ENCODE assay signal across 31 mouse cellular contexts in genomic region chr10:24589238-24589637, GRCm38 (mm10). TPM values are rescaled to one million over a fixed set of nuclear protein-coding genes. Genes with fewer than 3 reads are reported as not detected.
DNase-seq lines count a peak whose midpoint lies in the region; ATAC-seq and TF ChIP-seq lines count a peak whose summit lies in the region.
"Had no signal": no experiment of that assay in that cellular context is flagged by ENCODE, and none has a peak within 500 bp of the region (broad histone marks: within the 10 kb centered on the region; RNA-seq: fewer than 3 reads in every experiment).

No protein-coding gene starts in this region.

- no peak for ATAC-seq in limb, embryonic 14.5 days (ENCODE audit: low FRiP score, low read depth)
- no peak for ATAC-seq in kidney, embryonic 15.5 days (replicated peaks; ENCODE audit: low FRiP score)
- ATAC-seq: activated CD4-positive, CD25-positive, alpha-beta regulatory T cell, adult 4 months; forebrain, embryonic 13.5 days; forebrain, embryonic 16.5 days; hindbrain, postnatal 0 days; inflammation-experienced regulatory T-cells, adult 6 months; intestine, embryonic 16.5 days had no signal

- H3K9me3 ChIP-seq in limb, embryonic 14.5 days (ENCODE audit: control insufficient read depth, low read length), result no peaks in the 10 kb centered on the region
- H3K9me3 ChIP-seq in limb, embryonic 10.5 days (replicated peaks), result no peaks in the 10 kb centered on the region
- no peaks in the 10 kb centered on the region for H3K9me3 ChIP-seq in kidney, embryonic 15.5 days (replicated peaks)
- H3K9me3 ChIP-seq: forebrain, embryonic 10.5 days; forebrain, embryonic 13.5 days; G1E; heart, embryonic 10.5 days; heart, embryonic 13.5 days had no signal

- 0 out of 2 replicates have a peak overlapping the region, but pooled peaks have one; percentile 16 for H3K27ac ChIP-seq in limb, embryonic 14.5 days (replicated peaks; ENCODE audit: low read depth, low read length)
- H3K27ac ChIP-seq in limb, embryonic 10.5 days, result no peak overlapping the region
- H3K27ac ChIP-seq in embryonic fibroblast, embryonic 13.5 days (ENCODE audit: insufficient read depth, low read length), result peak overlapping the region; percentile 99
- H3K27ac ChIP-seq in kidney, embryonic 15.5 days, result no peak overlapping the region
- H3K27ac ChIP-seq: forebrain, embryonic 10.5 days; forebrain, embryonic 13.5 days; gastrocnemius, adult 2 months; heart, adult 2 months; heart, embryonic 10.5 days; hindbrain, embryonic 14.5 days; hindbrain, postnatal 0 days had no signal

- H3K27me3 ChIP-seq in limb, embryonic 14.5 days (ENCODE audit: control insufficient read depth, insufficient read depth, low read length), result no peaks in the 10 kb centered on the region
- no peaks in the 10 kb centered on the region for H3K27me3 ChIP-seq in limb, embryonic 10.5 days (ENCODE audit: low read depth, poor library complexity, severe bottlenecking)
- no peaks in the 10 kb centered on the region for H3K27me3 ChIP-seq in myocyte (ENCODE audit: control insufficient read depth, insufficient read depth, insufficient read length)
- H3K27me3 ChIP-seq in kidney, embryonic 15.5 days, result no peaks in the 10 kb centered on the region
- H3K27me3 ChIP-seq: CH12.LX; forebrain, embryonic 13.5 days; heart, embryonic 13.5 days had no signal

- no peak for TF ChIP-seq CTCF in embryonic fibroblast, embryonic 13.5 days (IDR thresholded peaks at IDR 0.05; ENCODE audit: borderline replicate concordance, insufficient read depth, low read length)

- TF ChIP-seq POLR2A in limb, embryonic 14.5 days (IDR thresholded peaks at IDR 0.05; ENCODE audit: borderline replicate concordance, extremely low read depth, insufficient read depth, insufficient read length), result no peak
- no peak for TF ChIP-seq POLR2A in embryonic fibroblast, embryonic 13.5 days (IDR thresholded peaks at IDR 0.05; ENCODE audit: low read depth, low read length)
- no peak for TF ChIP-seq POLR2A in myocyte (IDR thresholded peaks at IDR 0.05; ENCODE audit: insufficient read length, low read depth)

- no peak overlapping the region for H3K4me3 ChIP-seq in limb, embryonic 14.5 days (replicated peaks; ENCODE audit: low read length)
- H3K4me3 ChIP-seq in limb, embryonic 10.5 days, result no peak overlapping the region
- H3K4me3 ChIP-seq in embryonic fibroblast, embryonic 13.5 days (ENCODE audit: insufficient read depth, low read length), result no peak overlapping the region
- H3K4me3 ChIP-seq in myocyte, result no peak overlapping the region
- H3K4me3 ChIP-seq in kidney, embryonic 15.5 days (replicated peaks), result no peak overlapping the region
- H3K4me3 ChIP-seq: erythroblast, embryonic 14.5 days; forebrain, embryonic 10.5 days; forebrain, embryonic 13.5 days; gastrocnemius, adult 2 months; heart, adult 2 months; heart, embryonic 10.5 days; heart, embryonic 13.5 days had no signal

- H3K36me3 ChIP-seq in limb, embryonic 14.5 days (ENCODE audit: control insufficient read depth, insufficient read depth, low read length), result no peaks in the 10 kb centered on the region
- no peaks in the 10 kb centered on the region for H3K36me3 ChIP-seq in limb, embryonic 10.5 days
- no peaks in the 10 kb centered on the region for H3K36me3 ChIP-seq in myocyte (ENCODE audit: control insufficient read depth, insufficient read depth)
- no peaks in the 10 kb centered on the region for H3K36me3 ChIP-seq in kidney, embryonic 15.5 days
- H3K36me3 ChIP-seq: forebrain, embryonic 10.5 days; G1E; heart, embryonic 10.5 days; heart, embryonic 13.5 days had no signal

- peaks cover 26% of the 10 kb centered on the region for H3K4me1 ChIP-seq in limb, embryonic 14.5 days (ENCODE audit: control insufficient read depth, insufficient read depth, low read length)
- H3K4me1 ChIP-seq in limb, embryonic 10.5 days, result peaks cover 24% of the 10 kb centered on the region
- peaks cover 21% of the 10 kb centered on the region for H3K4me1 ChIP-seq in embryonic fibroblast, embryonic 13.5 days (ENCODE audit: control insufficient read depth, insufficient read depth, low read length)
- H3K4me1 ChIP-seq in kidney, embryonic 15.5 days, result peaks cover 22% of the 10 kb centered on the region
- H3K4me1 ChIP-seq: forebrain, embryonic 13.5 days had no signal

- no peak overlapping the region for H3K9ac ChIP-seq in limb, embryonic 14.5 days (ENCODE audit: low read depth, low read length, severe bottlenecking)
- H3K9ac ChIP-seq in kidney, embryonic 15.5 days, result no peak overlapping the region
- H3K9ac ChIP-seq: forebrain, embryonic 13.5 days; heart, embryonic 13.5 days; hindbrain, embryonic 14.5 days had no signal

- no peak overlapping the region for H3ac ChIP-seq in myocyte (ENCODE audit: control insufficient read depth, insufficient read length)

- no peak for DNase-seq in limb, embryonic 14.5 days (ENCODE audit: low spot score)
- no peak for DNase-seq in limb, embryonic 10.5 days (ENCODE audit: low spot score)
- DNase-seq in NIH3T3 (ENCODE audit: low read depth), result peak; percentile 69
- DNase-seq in adrenal gland, adult 8-10 months, result no peak
- no peak for DNase-seq in embryo, embryonic 10.5 days (ENCODE audit: low spot score)
- DNase-seq: adrenal gland, postnatal 10 days; adrenal gland, postnatal 36 days; cerebellum, adult 18-20 months; cerebellum, adult 9-10 months; cerebellum, postnatal 14 days; gastrocnemius, adult 2 months; gastrocnemius, postnatal 14 days; heart, adult 2 months; heart, postnatal 14 days; heart, postnatal 4 days had no signal

- no peaks in the 10 kb centered on the region for H3K79me2 ChIP-seq in myocyte (ENCODE audit: control insufficient read depth, insufficient read depth)

- H3K4me2 ChIP-seq in limb, embryonic 14.5 days (replicated peaks; ENCODE audit: low read depth, low read length, severe bottlenecking), result no peak overlapping the region
- peak overlapping the region; percentile 66 for H3K4me2 ChIP-seq in myocyte (ENCODE audit: low read depth)
- no peak overlapping the region for H3K4me2 ChIP-seq in kidney, embryonic 15.5 days
- H3K4me2 ChIP-seq: forebrain, embryonic 13.5 days; heart, embryonic 13.5 days; hindbrain, embryonic 14.5 days had no signal

- WGBS in limb, embryonic 14.5 days, result 79% methylated on average over 9 of the region's 9 CpGs
- 95% methylated on average over 9 of the region's 9 CpGs for WGBS in limb, embryonic 10.5 days
- 90% methylated on average over 9 of the region's 9 CpGs for WGBS in kidney, embryonic 15.5 days

TF ChIP-seq in myocyte, 11 proteins besides CTCF, POLR2A, EP300 and RAD21:
- TF ChIP-seq SRF (IDR thresholded peaks at IDR 0.05; ENCODE audit: control insufficient read depth, insufficient read length, low read depth) (no peak), CEBPB (IDR thresholded peaks at IDR 0.05; ENCODE audit: insufficient read depth, poor library complexity, severe bottlenecking) (peak; percentile 70)

RNA-seq across cellular contexts. Expression of gene Ccn2, which starts 6.0 kb away (rescaled TPM):
- polyA plus RNA-seq in limb, embryonic 14.5 days (2012; rRNA removed), result 103 and 134 TPM in 2 replicates
- polyA plus RNA-seq in limb, embryonic 14.5 days (2014; fragmentation: Nextera tagmentation; extraction: Ambion mirVana), result 13.5 and 15.8 TPM in 2 replicates
- 4.0 and 4.3 TPM in 2 replicates for polyA plus RNA-seq in limb, embryonic 10.5 days (2016; fragmentation: Nextera tagmentation; extraction: Ambion mirVana)
- 483 and 1,320 TPM in 2 replicates for polyA plus RNA-seq in embryonic fibroblast, embryonic 13.5 days (2011; ENCODE audit: insufficient read length, low read depth, missing spikeins)
- 7.2 TPM for polyA plus RNA-seq in myocyte (2012; fragmentation: generic; extraction: Trizol)
- total RNA-seq in adrenal gland, adult 8-10 months (2022), result 100 to 1,000 TPM in 1 of 4 experiments, 10 to 100 TPM in 3; 82.1 to 126 (median 92.0) TPM
- 8.7 and 10.0 TPM in 2 replicates for polyA plus RNA-seq in kidney, embryonic 15.5 days (2015; fragmentation: Nextera tagmentation; extraction: Ambion mirVana)
- total RNA-seq: CH12.LX had no signal
- polyA plus RNA-seq: activated CD4-positive, CD25-positive, alpha-beta regulatory T cell, adult 4 months; erythroblast, embryonic 14.5 days; G1E; inflammation-experienced regulatory T-cells, adult 6 months had no signal

Comparison
In these comparisons a context has a peak if more than half of its experiments do, and no peak if none do; other contexts are left out.
1. H3K27ac ChIP-seq: peak in limb, embryonic 14.5 days (single experiment) and embryonic fibroblast, embryonic 13.5 days (single experiment); none in limb, embryonic 10.5 days (single experiment) and kidney, embryonic 15.5 days (single experiment).